Mouse (Mus musculus) T-helper 17 cell (primary cell): ENCODE data around the gene Casz1.

Experiments
- in situ Hi-C, 2 experiments: fragments of 300-600 bp; cut with MboI, MseI; formaldehyde crosslinking; loops; 1 replicate in 1 of 2; 2 replicates in 1 of 2; pipeline ENCODE4 v1.15.1; 2025; ENCODE audit warnings: high pct_unique_total_duplicates in 2 of 2

The Casz1 gene

GRCm38 (mm10) chr4:148804137-148804779, at the start of gene Casz1:
Gene Casz1, plus strand, starts transcription at chr4:148804429.
- in situ Hi-C loops, result no loop called here

DNA sequence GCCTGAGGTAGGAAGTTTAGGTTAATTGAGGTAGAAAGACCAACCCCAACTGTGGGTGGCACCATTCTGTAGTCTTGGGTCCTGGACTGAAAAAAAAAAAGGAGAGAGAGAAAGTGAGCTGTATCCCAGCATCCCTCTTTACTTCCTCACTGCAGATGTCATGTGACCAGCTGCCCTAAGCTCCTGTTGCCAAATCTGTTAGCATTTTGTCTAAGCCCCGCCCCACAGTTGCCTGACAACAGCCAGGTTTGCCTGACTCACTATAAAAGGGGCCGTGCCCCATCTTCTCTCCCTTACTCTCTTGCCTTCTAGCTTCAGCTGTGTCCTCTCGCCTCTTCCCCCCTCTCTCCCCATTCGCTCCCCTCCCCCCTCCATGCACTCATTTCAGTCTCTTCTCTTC, 45.4 kb upstream of the Casz1 start:
- in situ Hi-C loops, result no loop called here

GRCm38 (mm10) chr4:148760152-148760551, 44.1 kb upstream of the Casz1 start:
- in situ Hi-C loops, result no loop called here

DNA sequence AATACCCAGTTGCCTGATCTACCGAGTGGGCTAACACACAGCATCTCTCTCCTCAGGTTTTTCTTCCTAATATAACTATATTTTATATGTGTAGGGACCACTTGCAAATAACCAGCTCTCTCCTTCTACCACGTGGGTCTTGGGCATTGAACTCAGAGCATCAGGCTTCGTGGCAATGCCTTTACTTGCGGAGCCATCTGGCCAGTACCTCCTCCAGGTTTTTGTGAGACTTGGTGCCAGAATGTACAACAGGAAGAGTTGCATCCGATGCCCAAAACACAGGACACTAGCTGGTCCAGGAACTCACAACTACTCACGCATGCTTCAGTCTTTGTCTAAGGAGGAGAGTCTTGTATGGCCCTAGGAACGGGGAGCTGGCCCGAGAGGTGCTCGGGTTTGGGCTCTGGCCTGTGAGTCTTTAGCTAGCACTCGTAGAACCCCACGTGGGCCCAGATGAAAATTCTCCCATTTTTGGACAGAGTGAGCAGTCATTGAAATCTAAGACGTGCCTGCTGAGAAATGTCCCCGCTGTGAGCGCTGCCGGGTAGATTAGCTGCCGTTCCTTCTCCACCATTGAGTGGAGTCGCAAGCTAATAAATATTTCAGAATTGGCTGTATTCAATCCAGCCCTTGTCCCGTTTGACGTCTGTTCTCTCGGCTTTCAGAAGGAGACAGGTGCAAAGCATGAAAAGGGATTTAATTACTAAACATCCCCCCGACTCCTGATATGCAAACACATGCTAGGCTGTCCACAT, 38.0 kb upstream of the Casz1 start:
- in situ Hi-C loops, result no loop called here

GRCm38 (mm10) chr4:148767655-148768305, 36.4 kb upstream of the Casz1 start:
- in situ Hi-C loops, result no loop called here

- in situ Hi-C loops, result no loop called here
Observed at GRCm38 (mm10) chr4:148768649-148769048, 35.6 kb upstream of the Casz1 start.

GRCm38 (mm10) chr4:148770582-148771408, 33.4 kb upstream of the Casz1 start:
- in situ Hi-C loops, result no loop called here

DNA sequence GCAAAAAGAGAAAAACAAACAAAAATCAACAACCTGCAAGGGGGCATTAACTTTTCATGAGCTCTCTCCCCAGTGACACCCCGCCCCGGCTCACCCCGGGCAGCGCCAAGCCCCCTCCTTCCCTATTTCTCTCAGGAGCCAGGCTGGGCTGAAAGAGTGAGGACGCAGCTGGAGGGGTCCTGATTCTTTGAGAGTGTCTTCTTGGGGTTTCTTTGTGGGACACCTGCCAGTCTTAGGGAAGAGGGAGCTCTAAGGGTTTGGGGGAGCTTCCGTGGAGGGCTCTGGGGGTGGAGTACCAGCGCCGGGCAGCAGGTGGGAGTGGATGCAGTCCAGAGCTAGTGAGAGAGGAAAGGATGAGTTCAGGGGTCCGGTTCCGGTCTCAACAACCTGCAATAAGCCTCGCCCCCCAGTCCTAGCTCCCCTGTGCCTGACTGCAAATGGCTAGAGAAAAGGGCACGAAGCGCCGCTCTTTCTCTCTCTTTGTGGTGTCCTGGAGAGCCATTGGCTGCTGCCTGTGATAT, 32.8 kb upstream of the Casz1 start:
- in situ Hi-C loops, result no loop called here

DNA sequence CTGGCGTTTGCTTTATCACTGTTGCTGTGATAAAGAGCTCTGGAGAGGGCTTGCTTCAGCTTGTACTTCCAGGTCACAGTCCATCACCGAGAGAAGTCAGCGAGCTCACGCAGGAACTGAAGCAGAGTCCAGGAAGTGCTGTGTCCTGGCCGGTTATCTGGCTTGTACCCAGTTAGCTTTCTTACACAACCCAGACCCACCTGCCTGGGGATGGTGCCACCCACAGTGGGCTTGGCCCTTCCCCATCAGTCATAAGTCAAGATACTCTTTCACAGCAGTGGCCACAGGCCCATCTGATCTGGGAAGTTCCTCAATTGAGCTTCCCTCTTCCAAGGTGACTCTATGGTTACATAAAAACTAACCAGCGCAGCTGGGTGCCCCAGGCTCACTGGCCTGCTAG, 31.6 kb upstream of the Casz1 start:
- in situ Hi-C loops, result no loop called here

- in situ Hi-C loops, result no loop called here
Observed at GRCm38 (mm10) chr4:148774036-148774435, 30.2 kb upstream of the Casz1 start.

DNA sequence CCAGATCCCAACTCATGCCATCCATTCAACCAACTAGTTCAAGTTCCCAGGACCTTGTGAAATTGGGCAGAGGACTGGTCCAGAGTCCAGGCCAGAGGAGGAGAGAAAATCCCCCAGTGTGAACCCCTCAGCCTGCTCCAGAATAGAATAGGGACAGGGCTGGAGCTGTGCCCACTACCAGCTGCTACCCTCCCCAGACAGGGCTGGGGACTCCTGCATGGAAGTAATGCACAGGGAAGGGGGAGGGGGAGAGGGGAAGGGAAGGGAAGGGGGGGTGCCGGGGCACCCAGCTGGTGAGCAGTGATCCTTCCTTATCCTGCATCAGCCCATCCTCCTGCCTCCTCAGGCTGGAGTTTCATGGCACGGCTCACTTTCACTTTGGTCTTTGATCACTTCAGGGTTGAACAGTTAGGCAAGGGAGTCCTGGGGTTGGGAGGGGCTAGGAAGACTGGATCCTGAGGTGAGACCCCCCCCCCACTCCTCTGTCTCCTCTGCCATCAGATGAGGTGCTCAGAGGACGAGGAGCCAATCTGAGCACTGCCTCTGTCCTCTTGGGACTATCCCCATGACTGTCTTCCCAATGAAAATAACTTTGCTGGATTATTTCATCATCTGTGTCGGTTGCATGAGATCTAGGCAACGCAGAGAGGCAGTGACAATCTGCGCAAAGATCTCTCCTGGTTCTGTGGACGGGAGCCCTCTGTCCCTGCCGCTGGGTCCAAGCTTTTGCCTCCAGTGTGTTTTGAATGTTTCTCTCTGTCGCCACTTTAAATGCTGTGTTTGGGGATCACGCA, 28.6 kb upstream of the Casz1 start:
- in situ Hi-C loops, result no loop called here

- in situ Hi-C loops, result no loop called here
Observed at GRCm38 (mm10) chr4:148780097-148780621, 24.1 kb upstream of the Casz1 start.

GRCm38 (mm10) chr4:148781516-148781915, 22.7 kb upstream of the Casz1 start:
- in situ Hi-C loops, result no loop called here

GRCm38 (mm10) chr4:148782880-148783279, 21.3 kb upstream of the Casz1 start:
- in situ Hi-C loops, result no loop called here

DNA sequence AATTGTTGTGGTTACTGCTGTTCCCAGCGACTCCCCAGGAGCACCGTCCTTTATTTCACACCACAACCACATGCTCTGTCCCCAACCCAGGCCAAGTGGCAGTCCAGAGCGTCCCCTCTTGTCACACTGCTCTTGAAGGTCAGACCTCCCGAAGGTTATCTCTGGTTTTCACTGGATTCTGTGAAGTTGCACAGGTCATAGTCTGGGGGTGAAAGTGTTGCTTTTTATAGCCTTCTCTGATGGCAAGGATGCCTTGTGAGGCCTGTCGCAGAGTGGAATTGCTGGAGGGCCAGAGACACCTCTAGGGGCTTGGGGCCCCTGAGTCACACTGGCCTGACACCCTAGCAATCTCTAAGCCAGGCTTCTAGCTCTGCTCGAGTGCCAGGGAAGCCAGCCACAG, 20.5 kb upstream of the Casz1 start:
- in situ Hi-C loops, result no loop called here

- in situ Hi-C loops, result no loop called here
Observed at GRCm38 (mm10) chr4:148785053-148785567, 19.1 kb upstream of the Casz1 start.

- in situ Hi-C loops, result no loop called here
Observed at GRCm38 (mm10) chr4:148785995-148786394, 18.2 kb upstream of the Casz1 start.

GRCm38 (mm10) chr4:148790940-148791339, 13.3 kb upstream of the Casz1 start:
- in situ Hi-C loops, result no loop called here

GRCm38 (mm10) chr4:148795038-148795437, 9.2 kb upstream of the Casz1 start:
- in situ Hi-C loops, result no loop called here
